Mouse (Mus musculus) heart, postnatal 36 days (tissue): ENCODE results near the gene Vmn1r11. TPM values are rescaled to one million over a fixed set of nuclear protein-coding genes. Genes with fewer than 3 reads are reported as not detected.

Experiments
- DNase-seq, 2 experiments: peaks; one replicate each; pipeline ENCODE4 v3.0.0; 2021 to 2022
- intact Hi-C: fragments of 180-260 bp; cut with DNase I; formaldehyde crosslinking; loops from one replicate; pipeline ENCODE4 v1.15.1; 2025
- total RNA-seq, 2 experiments: library from RNA; stranded (reverse); gene quantifications; 2 replicates each; pipeline ENCODE4 v1.2.3; 2021

The Vmn1r11 gene
- total RNA-seq = not detected

DNA sequence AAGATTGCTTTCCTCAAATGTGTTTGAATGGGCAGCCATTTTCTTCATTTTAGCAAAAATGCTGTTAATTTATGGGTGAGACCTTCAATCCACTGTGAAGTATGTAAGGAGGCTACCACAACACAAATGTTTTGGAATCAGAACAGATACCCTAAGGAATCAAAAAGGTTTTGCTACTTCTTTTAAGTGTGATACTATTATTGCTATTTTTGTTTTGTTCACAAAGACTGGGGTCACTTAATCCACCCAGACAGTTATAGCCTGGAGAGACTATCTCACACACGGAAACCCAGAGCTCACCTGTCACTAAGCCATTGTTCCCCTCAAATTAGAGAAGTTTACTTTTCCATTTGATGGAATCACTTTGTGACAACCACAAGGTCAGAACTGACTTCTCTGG, at the start of gene Vmn1r11:
Gene Vmn1r11, plus strand, starts transcription at position 301 of the 400 bp plus-strand sequence.
- intact Hi-C loops = no loop called here
- DNase-seq = no peak

DNA sequence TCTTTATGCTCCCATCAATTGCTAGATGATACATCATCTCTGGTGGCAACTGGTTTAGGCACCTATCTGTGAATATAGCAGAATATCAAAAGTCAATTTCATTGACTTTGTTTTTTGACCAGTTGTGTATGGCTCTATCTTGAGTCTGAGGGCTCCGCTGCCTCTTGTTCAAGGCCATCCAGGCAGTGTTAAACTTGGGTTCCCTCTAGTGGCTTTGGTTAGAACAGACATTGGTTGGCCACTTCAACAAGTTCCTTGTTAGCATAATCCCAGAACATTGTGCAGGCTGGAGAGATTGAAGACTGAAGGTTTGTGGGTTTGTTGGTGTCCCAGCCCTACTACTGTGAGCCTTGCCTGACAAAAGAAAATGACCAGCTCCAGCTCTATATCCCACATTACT, 26.9 kb upstream of the Vmn1r11 start:
- DNase-seq = no peak
- intact Hi-C loops = no loop called here

DNA sequence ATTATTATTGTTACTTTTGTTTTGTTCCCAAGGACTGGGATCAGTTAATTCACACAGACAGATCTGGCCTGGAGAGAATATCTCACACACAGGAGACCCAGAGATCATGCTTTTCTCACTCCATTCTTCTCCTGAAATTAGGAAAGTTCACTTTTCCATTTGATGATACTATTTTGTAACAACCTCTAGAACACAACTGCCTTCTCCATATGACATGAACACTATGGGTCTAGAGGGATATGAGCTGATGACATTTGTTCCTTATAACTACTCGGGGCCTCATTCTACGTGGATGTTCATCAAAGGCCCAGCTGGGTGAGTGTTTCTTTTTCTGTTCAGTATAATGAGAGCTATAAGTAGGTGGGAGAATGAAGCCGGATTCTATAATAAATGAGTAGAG, 24.1 kb upstream of the Vmn1r11 start, which contains the start of gene Vmn1r10:
Gene Vmn1r10, plus strand, starts transcription at position 301 of the 400 bp plus-strand sequence.
- intact Hi-C loops = no loop called here
- no peak for DNase-seq

DNA sequence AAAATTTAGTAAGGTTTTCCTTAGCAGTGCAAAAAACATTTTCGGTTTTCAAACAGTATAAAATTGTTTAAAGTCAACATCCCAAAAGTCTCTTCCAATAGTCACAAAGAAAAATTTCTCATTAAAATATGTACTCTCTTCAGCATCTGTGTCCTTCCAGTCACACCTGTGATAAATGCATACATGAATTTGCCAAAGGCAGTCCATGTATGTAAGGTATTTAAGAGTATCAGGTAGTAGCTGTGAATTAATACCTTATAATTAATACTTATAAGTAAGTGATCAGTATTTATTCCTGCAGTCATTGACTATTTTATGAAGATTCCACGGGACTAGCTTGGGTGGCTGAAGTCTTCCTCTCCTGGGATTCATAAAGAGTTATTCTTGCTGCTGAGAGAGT, 23.4 kb downstream of the Vmn1r11 start, which contains the start of gene Vmn1r12:
Gene Vmn1r12, plus strand, starts transcription at position 301 of the 400 bp plus-strand sequence.
- no peak for DNase-seq
- intact Hi-C loops = no loop called here

Other genes with a start within 250 kb of the Vmn1r11 start
- 10 to 100 TPM; 74.2 to 94.4 TPM for gene Nt5c3, start 209.5 kb upstream of the Vmn1r11 start, total RNA-seq
- not detected for gene Vmn1r4, start 209.4 kb upstream of the Vmn1r11 start, total RNA-seq
- gene Vmn1r5, start 163.2 kb upstream of the Vmn1r11 start, total RNA-seq = not detected
- gene Vmn1r6, start 136.2 kb upstream of the Vmn1r11 start, total RNA-seq = not detected
- not detected for gene Vmn1r7, start 108.1 kb upstream of the Vmn1r11 start, total RNA-seq
- gene Vmn1r8, start 101.2 kb upstream of the Vmn1r11 start, total RNA-seq = not detected
- not detected for gene Vmn1r9, start 66.7 kb upstream of the Vmn1r11 start, total RNA-seq
- gene Vmn1r10, start 24.0 kb upstream of the Vmn1r11 start, total RNA-seq = not detected
- not detected for gene Vmn1r12, start 23.5 kb downstream of the Vmn1r11 start, total RNA-seq
- not detected for gene Vmn1r13, start 69.8 kb downstream of the Vmn1r11 start, total RNA-seq
- gene Vmn1r14, start 98.2 kb downstream of the Vmn1r11 start, total RNA-seq = not detected
- not detected for gene Vmn1r15, start 124.5 kb downstream of the Vmn1r11 start, total RNA-seq
- not detected for gene Vmn1r16, start 196.0 kb downstream of the Vmn1r11 start, total RNA-seq
- gene Vmn1r17, start 230.3 kb downstream of the Vmn1r11 start, total RNA-seq = not detected